Mouse (Mus musculus) heart, embryonic 11.5 days (tissue): ENCODE data around the gene Ppp1r12a. TPM values are rescaled to one million over a fixed set of nuclear protein-coding genes. Genes with fewer than 3 reads are reported as not detected.
A peak's percentile ranks its signal among the peaks of the same experiment; 100 is the strongest.

Experiments
- ATAC-seq: fragments of 200-750 bp; cut with Nextera tagmentation; replicated peaks from 2 replicates; pipeline ENCODE4 v1.8.0; 2017; ENCODE audit warnings: moderate library complexity; ENCODE audit not compliant: insufficient number of reproducible peaks, low FRiP score, low TSS enrichment
- H3K27ac ChIP-seq: fragments of 300-500 bp; sonication (generic); 2 replicates; pipeline ENCODE4 v1.5.1; 2014; ENCODE audit warnings: mild to moderate bottlenecking, low read depth, low read length
- H3K27me3 ChIP-seq: fragments of 300-500 bp; sonication (generic); 2 replicates; pipeline ENCODE4 v1.6.1; 2014; ENCODE audit warnings: mild to moderate bottlenecking, low read length, mixed read lengths; ENCODE audit not compliant: control insufficient read depth, insufficient read depth
- H3K36me3 ChIP-seq: fragments of 300-500 bp; sonication (generic); 2 replicates; pipeline ENCODE4 v1.6.1; 2014; ENCODE audit warnings: mild to moderate bottlenecking, low read length, moderate library complexity, mixed read lengths; ENCODE audit not compliant: control insufficient read depth, insufficient read depth
- H3K4me1 ChIP-seq: fragments of 300-500 bp; sonication (generic); 2 replicates; pipeline ENCODE4 v1.6.1; 2014; ENCODE audit warnings: low read length; ENCODE audit not compliant: control insufficient read depth, insufficient read depth
- H3K4me2 ChIP-seq: fragments of 300-500 bp; sonication (generic); 2 replicates; pipeline ENCODE4 v1.6.1; 2014; ENCODE audit warnings: mild to moderate bottlenecking, moderate library complexity
- H3K4me3 ChIP-seq: fragments of 300-500 bp; sonication (generic); 2 replicates; pipeline ENCODE4 v1.5.1; 2014; ENCODE audit warnings: low read depth, low read length
- H3K9ac ChIP-seq: fragments of 300-500 bp; sonication (generic); 2 replicates; pipeline ENCODE4 v1.6.1; 2014; ENCODE audit warnings: mild to moderate bottlenecking, low read depth, low read length, moderate library complexity
- H3K9me3 ChIP-seq: fragments of 300-500 bp; sonication (generic); replicated peaks from 2 replicates; pipeline ENCODE4 v1.6.1; 2016; ENCODE audit warnings: low read length; ENCODE audit not compliant: control insufficient read depth
- WGBS: fragments of 180-500 bp; shearing (Covaris S2); extraction: QIAGEN DNeasy Blood & Tissue Kit; methylation state at CpG from one replicate; pipeline ENCODE4 v1.1.7; 2014; ENCODE audit not compliant: insufficient replicate concordance; 5-methylcytosine and 5-hydroxymethylcytosine counted together
- polyA plus RNA-seq: library from polyadenylated mRNA; unstranded; fragments of >200 nt; fragmentation: Nextera tagmentation; extraction: Ambion mirVana; gene quantifications from 2 replicates; pipeline ENCODE4 v1.2.1, GENCODE M21; 2014

The Ppp1r12a gene
- polyA plus RNA-seq, 1 experiment from 2014 or later: 120 TPM

GRCm38 (mm10) chr10:108155042-108155686, 6.8 kb upstream of the Ppp1r12a start:
- Histone ChIP-seq H3K4me1 (peaks cover 11% of the 10 kb centered on the region), H3K4me2 (peak overlapping the region; percentile 53), H3K9me3 (no peaks in the 10 kb centered on the region), H3K4me3 (no peak overlapping the region), H3K9ac (0 out of 2 replicates have a peak overlapping the region, but pooled peaks have one; percentile 24), H3K27ac (no peak overlapping the region; the same call in 1 of the 2 replicates), H3K27me3 (no peaks in the 10 kb centered on the region), H3K36me3 (no peaks in the 10 kb centered on the region)
- no peak for ATAC-seq
- WGBS: 32% methylated on average over 21 of the region's 21 CpGs

GRCm38 (mm10) chr10:108155687-108156067, 6.3 kb upstream of the Ppp1r12a start:
- Histone ChIP-seq H3K4me1 (peaks cover 11% of the 10 kb centered on the region), H3K36me3 (no peaks in the 10 kb centered on the region), H3K9ac (no peak overlapping the region), H3K27me3 (no peaks in the 10 kb centered on the region), H3K27ac (no peak overlapping the region), H3K9me3 (no peaks in the 10 kb centered on the region), H3K4me2 (peak overlapping the region; percentile 53), H3K4me3 (no peak overlapping the region)
- 58% methylated on average over 7 of the region's 7 CpGs for WGBS
- ATAC-seq: no peak

- Histone ChIP-seq H3K4me3 (no peak overlapping the region), H3K27ac (no peak overlapping the region), H3K9ac (no peak overlapping the region), H3K9me3 (no peaks in the 10 kb centered on the region), H3K27me3 (no peaks in the 10 kb centered on the region), H3K36me3 (no peaks in the 10 kb centered on the region), H3K4me1 (peaks cover 15% of the 10 kb centered on the region), H3K4me2 (no peak overlapping the region)
- WGBS: 85% methylated on average over 3 of the region's 3 CpGs
- ATAC-seq: no peak
Measured at GRCm38 (mm10) chr10:108156128-108156527, 5.9 kb upstream of the Ppp1r12a start.

- Histone ChIP-seq H3K4me3 (no peak overlapping the region), H3K9ac (no peak overlapping the region), H3K27me3 (no peaks in the 10 kb centered on the region), H3K4me1 (peaks cover 15% of the 10 kb centered on the region), H3K36me3 (no peaks in the 10 kb centered on the region), H3K27ac (no peak overlapping the region), H3K9me3 (no peaks in the 10 kb centered on the region), H3K4me2 (no peak overlapping the region)
- 79% methylated on average over 14 of the region's 14 CpGs for whole genome bisulfite sequencing
- ATAC-seq: no peak
Measured at GRCm38 (mm10) chr10:108159002-108159401, 3.0 kb upstream of the Ppp1r12a start.

- ATAC-seq: peak; percentile 36
- Histone ChIP-seq H3K4me1 (peaks cover 22% of the 10 kb centered on the region), H3K4me2 (peak overlapping the region; percentile 71), H3K9ac (peak overlapping the region; percentile 100), H3K27ac (peak overlapping the region; percentile 97), H3K4me3 (peak overlapping the region; percentile 98), H3K9me3 (no peaks in the 10 kb centered on the region), H3K36me3 (no peaks in the 10 kb centered on the region), H3K27me3 (no peaks in the 10 kb centered on the region)
- WGBS: under 1% methylated on average over 69 of the region's 79 CpGs
Measured at GRCm38 (mm10) chr10:108162297-108163020, 466 bp downstream of the Ppp1r12a start.

- H3K4me1 ChIP-seq: peaks cover 25% of the 10 kb centered on the region
- H3K27me3 ChIP-seq: no peaks in the 10 kb centered on the region
- peak overlapping the region; percentile 71 for H3K4me2 ChIP-seq
- under 1% methylated on average over 12 of the region's 12 CpGs for WGBS
- no peaks in the 10 kb centered on the region for H3K36me3 ChIP-seq
- H3K9ac ChIP-seq: peak overlapping the region; percentile 100
- H3K4me3 ChIP-seq: peak overlapping the region; percentile 98
- ATAC-seq: no peak
- H3K9me3 ChIP-seq: no peaks in the 10 kb centered on the region
- H3K27ac ChIP-seq: peak overlapping the region; percentile 97
Measured at GRCm38 (mm10) chr10:108163021-108163410, 1.0 kb downstream of the Ppp1r12a start.

GRCm38 (mm10) chr10:108163451-108163850, 1.5 kb downstream of the Ppp1r12a start:
- Histone ChIP-seq H3K27me3 (no peaks in the 10 kb centered on the region), H3K9ac (peak overlapping the region; percentile 100), H3K36me3 (no peaks in the 10 kb centered on the region), H3K4me1 (peaks cover 29% of the 10 kb centered on the region), H3K27ac (peak overlapping the region; percentile 97), H3K4me3 (peak overlapping the region; percentile 98), H3K4me2 (peak overlapping the region; percentile 71), H3K9me3 (no peaks in the 10 kb centered on the region)
- ATAC-seq: no peak
- 17% methylated on average over 3 of the region's 3 CpGs for WGBS

GRCm38 (mm10) chr10:108167823-108168222, 5.8 kb downstream of the Ppp1r12a start:
- ATAC-seq: 0 out of 2 replicates have a peak, but pooled peaks have one; percentile 69

More at GRCm38 (mm10) chr10:108167823-108168222, 5.8 kb downstream of the Ppp1r12a start:
- peak overlapping the region; percentile 70 for H3K27ac ChIP-seq
- no peaks in the 10 kb centered on the region for H3K36me3 ChIP-seq
- no peak overlapping the region for H3K4me3 ChIP-seq
- 57% methylated on average over 5 of the region's 5 CpGs for WGBS
- peaks cover 35% of the 10 kb centered on the region for H3K4me1 ChIP-seq
- H3K9ac ChIP-seq: no peak overlapping the region
- H3K9me3 ChIP-seq: no peaks in the 10 kb centered on the region
- no peaks in the 10 kb centered on the region for H3K27me3 ChIP-seq
- peak overlapping the region; percentile 20; the same call in 1 of the 2 replicates for H3K4me2 ChIP-seq
